Mouse (Mus musculus) thymus, adult 2 months (tissue): Measurements from ENCODE around the gene Klk6.

Experiments
- CTCF ChIP-seq: fragments of 200-500 bp; IDR thresholded peaks from 2 replicates; pipeline ENCODE4 v1.5.1; 2012; ENCODE audit warnings: mild to moderate bottlenecking, control low read depth, low read length, moderate library complexity, borderline replicate concordance; ENCODE audit not compliant: control insufficient read depth, poor library complexity, insufficient read depth; ENCODE audit errors: extremely low read depth
- POLR2A ChIP-seq: fragments of 200-500 bp; IDR thresholded peaks from 2 replicates; pipeline ENCODE4 v1.6.1; 2012; ENCODE audit warnings: mild to moderate bottlenecking, low read length, control low read depth, moderate library complexity; ENCODE audit not compliant: control insufficient read depth, poor library complexity, insufficient read depth; ENCODE audit errors: extremely low read depth

GRCm38 (mm10) chr7:43843801-43844200, 19.5 kb downstream of the Klk6 start:
- TF ChIP-seq CTCF (no peak), POLR2A (no peak)
